Mouse (Mus musculus) heart, embryonic 12.5 days (tissue): ENCODE measurements around the gene Ppp5c. TPM values are rescaled to one million over a fixed set of nuclear protein-coding genes. Genes with fewer than 3 reads are reported as not detected.

Experiments
- ATAC-seq: fragments of 200-750 bp; cut with Nextera tagmentation; 2 replicates; pipeline ENCODE4 v1.8.0; 2017; ENCODE audit warnings: moderate TSS enrichment, moderate library complexity; ENCODE audit not compliant: insufficient number of reproducible peaks, low FRiP score
- H3K27ac ChIP-seq: fragments of 300-500 bp; sonication (generic); 2 replicates; pipeline ENCODE4 v1.5.1; 2016; ENCODE audit warnings: mild to moderate bottlenecking, moderate library complexity; ENCODE audit not compliant: poor library complexity, severe bottlenecking
- H3K27me3 ChIP-seq: fragments of 300-500 bp; sonication (generic); replicated peaks from 2 replicates; pipeline ENCODE4 v1.6.1; 2016; ENCODE audit warnings: mild to moderate bottlenecking, moderate library complexity
- H3K36me3 ChIP-seq: fragments of 300-500 bp; sonication (generic); 2 replicates; pipeline ENCODE4 v1.6.1; 2016; ENCODE audit warnings: mild to moderate bottlenecking, moderate library complexity
- H3K4me1 ChIP-seq: fragments of 300-500 bp; sonication (generic); replicated peaks from 2 replicates; pipeline ENCODE4 v1.6.1; 2016; ENCODE audit warnings: mild to moderate bottlenecking
- H3K4me2 ChIP-seq: fragments of 300-500 bp; sonication (generic); 2 replicates; pipeline ENCODE4 v1.6.1; 2016; ENCODE audit warnings: mild to moderate bottlenecking, moderate library complexity
- H3K4me3 ChIP-seq: fragments of 300-500 bp; sonication (generic); 2 replicates; pipeline ENCODE4 v1.5.1; 2016; ENCODE audit warnings: mild to moderate bottlenecking
- H3K9ac ChIP-seq: fragments of 300-500 bp; sonication (generic); 2 replicates; pipeline ENCODE4 v1.6.1; 2016; ENCODE audit warnings: mild to moderate bottlenecking, moderate library complexity
- H3K9me3 ChIP-seq: fragments of 300-500 bp; sonication (generic); replicated peaks from 2 replicates; pipeline ENCODE4 v1.6.1; 2016; ENCODE audit warnings: mild to moderate bottlenecking, moderate library complexity
- WGBS: fragments of 180-500 bp; shearing (Covaris S2); methylation state at CpG from one replicate; pipeline ENCODE4 v1.1.7; 2016; 5-methylcytosine and 5-hydroxymethylcytosine counted together
- polyA plus RNA-seq: library from polyadenylated mRNA; unstranded; fragments of >200 nt; fragmentation: Nextera tagmentation; extraction: Ambion mirVana; gene quantifications from 2 replicates; pipeline ENCODE4 v1.2.1, GENCODE M21; 2016

Ppp5c gene
- polyA plus RNA-seq, 1 experiment from 2014 or later: 91.9 TPM

- peak overlapping the region; percentile 66 for H3K4me3 ChIP-seq
- H3K36me3 ChIP-seq: peaks cover 4% of the 10 kb centered on the region; the same call in 1 of the 2 replicates
- ATAC-seq: peak; percentile 52
- peak overlapping the region; percentile 90 for H3K9ac ChIP-seq
- peak overlapping the region; percentile 78 for H3K4me2 ChIP-seq
- H3K9me3 ChIP-seq: no peaks in the 10 kb centered on the region
- peaks cover 63% of the 10 kb centered on the region for H3K4me1 ChIP-seq
- 26% methylated on average over 9 of the region's 9 CpGs for WGBS
- H3K27me3 ChIP-seq: no peaks in the 10 kb centered on the region
- H3K27ac ChIP-seq: peak overlapping the region; percentile 99
These were observed 32.5 kb upstream of the Ppp5c start for GRCm38 (mm10) chr7:17060031-17060781.

GRCm38 (mm10) chr7:17059463-17059844 is 31.7 kb upstream of the Ppp5c start:
- no peak for ATAC-seq
- Histone ChIP-seq H3K27me3 (no peaks in the 10 kb centered on the region), H3K9ac (peak overlapping the region; percentile 56), H3K4me2 (peak overlapping the region; percentile 78), H3K4me1 (peaks cover 63% of the 10 kb centered on the region), H3K9me3 (no peaks in the 10 kb centered on the region), H3K27ac (peak overlapping the region; percentile 99), H3K36me3 (peaks cover 11% of the 10 kb centered on the region), H3K4me3 (peak overlapping the region; percentile 66)
- WGBS: 72% methylated on average over 3 of the region's 3 CpGs

- Histone ChIP-seq H3K4me3 (peak overlapping the region; percentile 23), H3K36me3 (peaks cover 16% of the 10 kb centered on the region), H3K27me3 (no peaks in the 10 kb centered on the region), H3K4me2 (peak overlapping the region; percentile 78), H3K4me1 (peaks cover 63% of the 10 kb centered on the region), H3K27ac (peak overlapping the region; percentile 99), H3K9ac (peak overlapping the region; percentile 56; the same call in 1 of the 2 replicates), H3K9me3 (no peaks in the 10 kb centered on the region)
- 53% methylated on average over 8 of the region's 8 CpGs for WGBS
- ATAC-seq: no peak
These were observed 31.2 kb upstream of the Ppp5c start for GRCm38 (mm10) chr7:17058816-17059462.

- Histone ChIP-seq H3K9ac (peak overlapping the region; percentile 56), H3K27ac (peak overlapping the region; percentile 99), H3K9me3 (no peaks in the 10 kb centered on the region), H3K4me3 (peak overlapping the region; percentile 23), H3K27me3 (no peaks in the 10 kb centered on the region), H3K36me3 (peaks cover 24% of the 10 kb centered on the region), H3K4me1 (peaks cover 62% of the 10 kb centered on the region), H3K4me2 (peak overlapping the region; percentile 78)
- ATAC-seq: peak; percentile 78
- WGBS: 2% methylated on average over 16 of the region's 16 CpGs
These were observed 30.5 kb upstream of the Ppp5c start for GRCm38 (mm10) chr7:17058071-17058689.

GRCm38 (mm10) chr7:17056601-17057523 is 29.1 kb upstream of the Ppp5c start:
- Histone ChIP-seq H3K27ac (peak overlapping the region; percentile 98), H3K9ac (peak overlapping the region; percentile 82), H3K4me3 (peak overlapping the region; percentile 62), H3K9me3 (no peaks in the 10 kb centered on the region), H3K36me3 (peaks cover 27% of the 10 kb centered on the region), H3K4me2 (peak overlapping the region; percentile 92), H3K27me3 (no peaks in the 10 kb centered on the region), H3K4me1 (peaks cover 56% of the 10 kb centered on the region)
- peak; percentile 46 for ATAC-seq
- WGBS: 22% methylated on average over 14 of the region's 14 CpGs

GRCm38 (mm10) chr7:17056081-17056581 is 28.4 kb upstream of the Ppp5c start:
- no peaks in the 10 kb centered on the region for H3K9me3 ChIP-seq
- under 1% methylated on average over 42 of the region's 42 CpGs for WGBS

GRCm38 (mm10) chr7:17055287-17055946 is 27.7 kb upstream of the Ppp5c start:
- no peak for ATAC-seq
- Histone ChIP-seq H3K9me3 (no peaks in the 10 kb centered on the region), H3K4me3 (peak overlapping the region; percentile 62), H3K4me1 (peaks cover 50% of the 10 kb centered on the region), H3K4me2 (peak overlapping the region; percentile 92), H3K36me3 (peaks cover 38% of the 10 kb centered on the region), H3K9ac (0 out of 2 replicates have a peak overlapping the region, but pooled peaks have one; percentile 82), H3K27me3 (no peaks in the 10 kb centered on the region), H3K27ac (peak overlapping the region; percentile 98)
- WGBS: 84% methylated on average over 4 of the region's 4 CpGs

More at GRCm38 (mm10) chr7:17056081-17056581, 28.4 kb upstream of the Ppp5c start:
- H3K27me3 ChIP-seq: no peaks in the 10 kb centered on the region
- peak overlapping the region; percentile 62 for H3K4me3 ChIP-seq
- peaks cover 51% of the 10 kb centered on the region for H3K4me1 ChIP-seq
- peak; percentile 86 for ATAC-seq
- peak overlapping the region; percentile 82 for H3K9ac ChIP-seq
- H3K36me3 ChIP-seq: peaks cover 32% of the 10 kb centered on the region
- H3K4me2 ChIP-seq: peak overlapping the region; percentile 92
- H3K27ac ChIP-seq: peak overlapping the region; percentile 98

GRCm38 (mm10) chr7:17054325-17054989 is 26.7 kb upstream of the Ppp5c start:
- H3K27ac ChIP-seq: no peak overlapping the region
- no peaks in the 10 kb centered on the region for H3K9me3 ChIP-seq
- peaks cover 48% of the 10 kb centered on the region for H3K36me3 ChIP-seq
- H3K4me2 ChIP-seq: no peak overlapping the region
- ATAC-seq: no peak
- no peaks in the 10 kb centered on the region for H3K27me3 ChIP-seq
- no peak overlapping the region for H3K9ac ChIP-seq
- no peak overlapping the region for H3K4me3 ChIP-seq
- WGBS: 83% methylated on average over 16 of the region's 16 CpGs
- H3K4me1 ChIP-seq: peaks cover 43% of the 10 kb centered on the region

- peak; percentile 43 for ATAC-seq
- WGBS: 11% methylated on average over 15 of the region's 17 CpGs
- no peak overlapping the region for H3K4me2 ChIP-seq
- no peak overlapping the region for H3K27ac ChIP-seq
- H3K9me3 ChIP-seq: no peaks in the 10 kb centered on the region
- no peak overlapping the region for H3K4me3 ChIP-seq
- peaks cover 74% of the 10 kb centered on the region for H3K36me3 ChIP-seq
- H3K27me3 ChIP-seq: no peaks in the 10 kb centered on the region
- peaks cover 14% of the 10 kb centered on the region for H3K4me1 ChIP-seq
- H3K9ac ChIP-seq: no peak overlapping the region
These were observed 23.3 kb upstream of the Ppp5c start for GRCm38 (mm10) chr7:17050933-17051594.
